Mouse (Mus musculus) intestine, postnatal 0 days (tissue): Measurements from ENCODE around the gene Gmeb2. TPM values are rescaled to one million over a fixed set of nuclear protein-coding genes. Genes with fewer than 3 reads are reported as not detected.
A peak's percentile ranks its signal among the peaks of the same experiment; 100 is the strongest.
"Not testable (repeated sequence)": the region's sequence is repeated elsewhere in the genome, so short reads cannot be mapped to it uniquely, and the experiment has no call there.

Source experiments
- ATAC-seq: fragments of 200-750 bp; cut with Nextera tagmentation; 2 replicates; pipeline ENCODE4 v1.8.0; 2017; ENCODE audit warnings: mild to moderate bottlenecking, moderate TSS enrichment, moderate library complexity
- H3K27ac ChIP-seq: fragments of 300-500 bp; sonication (generic); 2 replicates; pipeline ENCODE4 v1.5.1; 2014; ENCODE audit warnings: mild to moderate bottlenecking, low read depth, low read length, moderate library complexity
- H3K27me3 ChIP-seq: fragments of 300-500 bp; sonication (generic); replicated peaks from 2 replicates; pipeline ENCODE4 v1.6.1; 2014; ENCODE audit warnings: low read length, mixed read lengths; ENCODE audit not compliant: control insufficient read depth, insufficient read depth
- H3K36me3 ChIP-seq: fragments of 300-500 bp; sonication (generic); 2 replicates; pipeline ENCODE4 v1.6.1; 2014; ENCODE audit warnings: mild to moderate bottlenecking, moderate library complexity; ENCODE audit not compliant: control insufficient read depth, insufficient read depth
- H3K4me1 ChIP-seq: fragments of 300-500 bp; sonication (generic); replicated peaks from 2 replicates; pipeline ENCODE4 v1.6.1; 2014; ENCODE audit warnings: antibody characterized with exemption, low read length, mixed read lengths; ENCODE audit not compliant: control insufficient read depth, insufficient read depth
- H3K4me2 ChIP-seq: fragments of 300-500 bp; sonication (generic); replicated peaks from 2 replicates; pipeline ENCODE4 v1.6.1; 2014; ENCODE audit warnings: low read depth, mild to moderate bottlenecking, moderate library complexity
- H3K4me3 ChIP-seq: fragments of 300-500 bp; sonication (generic); 2 replicates; pipeline ENCODE4 v1.5.1; 2014; ENCODE audit warnings: low read depth, low read length
- H3K9ac ChIP-seq: fragments of 300-500 bp; sonication (generic); 2 replicates; pipeline ENCODE4 v1.6.1; 2014; ENCODE audit warnings: mild to moderate bottlenecking, low read depth, low read length
- H3K9me3 ChIP-seq: fragments of 300-500 bp; sonication (generic); 2 replicates; pipeline ENCODE4 v1.6.1; 2016; ENCODE audit warnings: mixed run types; ENCODE audit not compliant: control insufficient read depth
- CTCF ChIP-seq: sonication (generic); IDR thresholded peaks from 2 replicates; pipeline ENCODE4 v1.5.1; 2016; ENCODE audit warnings: low read depth, mild to moderate bottlenecking, control low read depth, antibody characterized with exemption, moderate library complexity
- WGBS: fragments of 180-500 bp; shearing (Covaris S2); extraction: QIAGEN DNeasy Blood & Tissue Kit; methylation state at CpG from one replicate; pipeline ENCODE4 v1.1.7; 2014; 5-methylcytosine and 5-hydroxymethylcytosine counted together
- polyA plus RNA-seq: library from polyadenylated mRNA; unstranded; fragments of >200 nt; fragmentation: Nextera tagmentation; extraction: Ambion mirVana; gene quantifications from 2 replicates; pipeline ENCODE4 v1.2.1, GENCODE M21; 2015

The Gmeb2 gene
- polyA plus RNA-seq: 5.4 and 5.8 TPM in 2 replicates

DNA sequence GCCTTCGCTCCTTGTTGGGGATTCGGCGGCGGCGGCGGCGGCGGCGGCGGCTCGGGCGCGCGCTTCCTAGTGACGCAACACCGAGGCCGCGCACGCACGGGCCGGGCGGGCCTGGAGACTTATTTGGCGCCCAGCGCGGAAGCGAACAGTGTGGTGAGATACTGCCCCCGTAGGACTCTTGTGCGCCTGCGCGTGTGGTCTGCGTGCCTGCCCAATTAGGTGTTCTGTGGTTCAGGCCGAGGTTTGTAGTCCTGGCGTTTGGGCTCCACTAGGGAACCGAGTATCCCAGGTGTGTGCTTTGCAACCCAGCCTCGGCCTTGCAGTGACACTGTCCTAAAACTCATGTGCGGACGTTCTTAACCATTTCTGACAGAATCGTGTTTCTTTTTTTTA, at the start of gene Gmeb2:
Gmeb2 (minus strand) TSS at position 78 of the 393 bp plus-strand sequence.
- not testable (repeated sequence) for H3K4me1 ChIP-seq, H3K27me3 ChIP-seq, H3K36me3 ChIP-seq, H3K9me3 ChIP-seq
- Histone ChIP-seq H3K4me3 (peak within 1 kb of the TSS; percentile 62), H3K9ac (peak within 1 kb of the TSS; percentile 82), H3K27ac (peak within 1 kb of the TSS; percentile 93), H3K4me2 (peak within 1 kb of the TSS; percentile 67)
- WGBS: under 1% methylated on average over 14 of the region's 38 CpGs
- ATAC-seq: peak; percentile 97
- TF ChIP-seq CTCF: peak; percentile 44

DNA sequence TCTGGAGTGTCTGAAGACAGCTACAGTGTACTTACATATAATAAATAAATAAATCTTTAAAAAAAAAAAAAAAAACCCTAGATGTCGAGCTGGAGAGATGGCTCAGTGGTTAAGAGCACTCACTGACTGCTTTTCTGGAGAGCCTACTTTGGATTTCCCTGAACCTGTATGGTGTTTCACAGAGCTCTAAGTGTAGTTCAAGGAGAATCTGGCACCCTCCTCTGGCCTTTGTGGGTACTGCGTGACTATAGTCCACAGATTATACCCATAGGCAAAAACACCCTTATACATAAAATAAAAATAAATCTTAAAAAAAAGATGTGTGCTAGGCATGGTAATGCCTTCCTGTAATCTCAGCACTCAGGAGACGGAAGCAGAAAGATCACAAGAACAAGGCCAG, 46.2 kb upstream of the Gmeb2 start:
- peaks cover 53% of the 10 kb centered on the region for H3K36me3 ChIP-seq
- no peaks in the 10 kb centered on the region for H3K27me3 ChIP-seq
- no peaks in the 10 kb centered on the region for H3K4me1 ChIP-seq
- H3K9ac ChIP-seq: no peak overlapping the region
- ATAC-seq: no peak
- no peak overlapping the region for H3K27ac ChIP-seq
- no peak overlapping the region for H3K4me2 ChIP-seq
- WGBS: 63% methylated on average over 3 of the region's 3 CpGs
- no peak overlapping the region for H3K4me3 ChIP-seq
- TF ChIP-seq CTCF: peak; percentile 80
- no peaks in the 10 kb centered on the region for H3K9me3 ChIP-seq

DNA sequence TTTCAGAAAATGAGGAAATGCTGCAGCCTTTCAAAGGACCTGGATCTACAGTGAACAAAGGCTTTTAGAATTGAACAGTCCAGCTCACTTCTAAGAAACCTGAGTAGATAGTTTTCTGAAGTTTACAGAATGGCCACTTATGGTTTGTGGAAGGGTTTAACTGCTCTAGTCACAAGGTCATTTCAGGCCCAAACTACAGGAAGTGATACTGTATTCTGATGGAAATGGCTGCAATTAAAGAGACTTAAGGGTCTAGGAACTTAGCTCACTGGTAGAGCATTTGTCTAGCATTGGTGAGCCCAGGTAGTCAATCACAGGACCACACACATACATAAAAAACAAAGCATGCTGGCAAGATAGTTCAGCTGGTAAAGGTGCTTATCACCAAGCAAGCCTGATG, 44.7 kb upstream of the Gmeb2 start:
- no peak for ATAC-seq
- H3K27ac ChIP-seq: no peak overlapping the region
- no peak for TF ChIP-seq CTCF

DNA sequence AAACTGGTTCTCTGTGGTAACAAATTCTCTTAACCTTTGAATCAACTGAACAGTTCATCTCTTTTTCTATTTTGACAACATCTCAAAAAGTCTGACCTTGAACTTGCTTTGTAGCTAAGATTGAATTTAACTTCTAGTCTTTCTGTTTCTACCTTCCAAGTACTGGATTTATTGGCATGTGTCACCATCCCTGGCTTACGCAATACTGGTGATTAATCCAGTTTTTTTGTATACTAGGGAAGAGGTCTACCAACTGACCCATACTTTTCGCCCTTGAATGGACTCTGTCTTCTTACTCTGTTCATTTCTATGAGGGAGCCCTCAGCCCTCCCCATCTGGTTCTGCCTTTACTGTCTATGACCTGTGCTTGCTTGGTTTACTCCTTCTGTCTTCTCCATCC, 38.3 kb upstream of the Gmeb2 start:
- no peak for ATAC-seq
- Histone ChIP-seq H3K4me2 (no peak overlapping the region), H3K9me3 (no peaks in the 10 kb centered on the region), H3K9ac (no peak overlapping the region), H3K27me3 (no peaks in the 10 kb centered on the region), H3K4me1 (no peaks in the 10 kb centered on the region), H3K36me3 (peaks cover 70% of the 10 kb centered on the region), H3K27ac (no peak overlapping the region), H3K4me3 (no peak overlapping the region)
- 97% methylated on average over 2 of the region's 2 CpGs for WGBS
- no peak for TF ChIP-seq CTCF

More for the DNA sequence above, 44.7 kb upstream of the Gmeb2 start:
- H3K4me3 ChIP-seq: no peak overlapping the region
- H3K9me3 ChIP-seq: no peaks in the 10 kb centered on the region
- no peak overlapping the region for H3K4me2 ChIP-seq
- no peak overlapping the region for H3K9ac ChIP-seq
- H3K27me3 ChIP-seq: no peaks in the 10 kb centered on the region
- H3K36me3 ChIP-seq: peaks cover 62% of the 10 kb centered on the region
- H3K4me1 ChIP-seq: no peaks in the 10 kb centered on the region

DNA sequence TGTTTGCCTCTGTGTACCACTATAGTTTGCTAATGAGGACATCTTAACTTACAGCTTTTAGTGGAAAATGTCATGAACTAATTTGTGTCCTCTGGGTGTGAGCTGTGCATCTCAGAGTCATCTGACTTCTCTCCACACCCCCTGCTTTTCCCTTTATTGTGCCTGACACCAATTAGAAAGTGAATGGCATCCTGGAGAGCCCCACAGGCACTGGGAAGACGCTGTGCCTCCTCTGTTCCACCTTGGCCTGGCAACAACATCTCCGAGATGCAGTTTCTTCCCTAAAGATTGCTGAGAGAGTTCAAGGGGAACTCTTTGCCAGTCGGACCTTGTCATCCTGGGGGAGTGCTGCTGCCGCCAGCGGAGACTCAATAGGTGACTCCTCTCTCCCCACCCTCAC, 34.3 kb upstream of the Gmeb2 start:
- H3K4me2 ChIP-seq: no peak overlapping the region
- 82% methylated on average over 5 of the region's 5 CpGs for WGBS
- 0 out of 2 replicates have a peak, but pooled peaks cover 3% of the 10 kb centered on the region for H3K4me1 ChIP-seq
- ATAC-seq: no peak
- H3K4me3 ChIP-seq: no peak overlapping the region
- no peak overlapping the region for H3K27ac ChIP-seq
- no peaks in the 10 kb centered on the region for H3K9me3 ChIP-seq
- no peak overlapping the region for H3K9ac ChIP-seq
- no peaks in the 10 kb centered on the region for H3K27me3 ChIP-seq
- TF ChIP-seq CTCF: no peak
- peaks cover 42% of the 10 kb centered on the region for H3K36me3 ChIP-seq

DNA sequence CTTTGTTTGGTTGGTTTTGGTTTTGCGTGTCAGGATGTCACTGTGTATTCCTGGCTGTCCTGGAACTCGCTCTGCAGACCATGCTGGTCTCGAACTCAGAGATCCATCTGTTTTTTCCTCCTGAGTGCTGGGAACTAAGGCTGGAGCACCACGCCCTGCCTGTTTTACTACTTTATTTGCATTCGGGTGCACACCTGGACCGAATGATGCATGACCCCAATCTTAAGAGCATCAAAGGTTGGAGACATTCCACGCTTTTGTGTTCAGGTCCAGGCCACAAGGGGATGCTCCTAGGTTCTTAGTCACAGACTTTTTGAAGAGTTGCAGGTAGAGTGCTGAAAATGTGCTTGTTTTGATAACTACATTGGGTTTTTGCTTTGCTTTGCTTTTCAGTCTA, 32.3 kb upstream of the Gmeb2 start:
- Histone ChIP-seq H3K27ac (no peak overlapping the region), H3K27me3 (peaks cover 1% of the 10 kb centered on the region)
- WGBS: 10% methylated on average over 7 of the region's 7 CpGs

More for the DNA sequence above, 32.3 kb upstream of the Gmeb2 start:
- H3K4me1 ChIP-seq: 0 out of 2 replicates have a peak, but pooled peaks cover 3% of the 10 kb centered on the region
- H3K36me3 ChIP-seq: peaks cover 28% of the 10 kb centered on the region; the same call in 1 of the 2 replicates
- no peak overlapping the region for H3K9ac ChIP-seq
- H3K4me3 ChIP-seq: peak overlapping the region; percentile 47
- no peaks in the 10 kb centered on the region for H3K9me3 ChIP-seq
- 0 out of 2 replicates have a peak, but pooled peaks have one; percentile 6 for ATAC-seq
- TF ChIP-seq CTCF: 0 out of 2 replicates have a peak, but pooled peaks have one; percentile 8
- peak overlapping the region; percentile 71 for H3K4me2 ChIP-seq
